Mouse (Mus musculus) CD4-positive, CD25-positive, alpha-beta regulatory T cell (primary cell): ENCODE data around the gene Vmn2r46. TPM values are rescaled to one million over a fixed set of nuclear protein-coding genes. Genes with fewer than 3 reads are reported as not detected.

Experiments
- polyA plus RNA-seq: library from polyadenylated mRNA; unstranded; fragments of 100-300 nt; shearing (Covaris generic); gene quantifications from one replicate; pipeline ENCODE4 v1.2.1, GENCODE M21; 2017

The Vmn2r46 gene
- not detected for polyA plus RNA-seq

GRCm38 (mm10) chr7:9770471-9770870 lies at the start of gene Vmn2r46:
TSS of gene Vmn2r46 (minus strand) at chr7:9770571.

Other genes with a start within 250 kb of the Vmn2r46 start
- not detected for gene Vmn2r47, start 70.8 kb upstream of the Vmn2r46 start, polyA plus RNA-seq
- 0.14 TPM for gene Vmn2r48, start 183.0 kb upstream of the Vmn2r46 start, polyA plus RNA-seq
- not detected for gene Vmn2r49, start 221.7 kb upstream of the Vmn2r46 start, polyA plus RNA-seq